Mouse (Mus musculus): ENCODE measurements around the gene Ttll8. TPM values are rescaled to one million over a fixed set of nuclear protein-coding genes. Genes with fewer than 3 reads are reported as not detected.

The Ttll8 gene
- polyA plus RNA-seq, 1 experiment from 2014 or later: not detected

GRCm38 (mm10) chr15:88978281-88979137 is 24.3 kb upstream of the Ttll8 start, which contains the start of gene Mlc1:
Mlc1 (minus strand) TSS chr15:88979007.
- H3K27me3 ChIP-seq (ENCODE audit: control insufficient read depth, insufficient read depth, low read length): no peaks in the 10 kb centered on the region
- H3K4me3 ChIP-seq (ENCODE audit: low read depth, low read length): no peak within 1 kb of the TSS
- H3K4me2 ChIP-seq (replicated peaks; ENCODE audit: low read depth, low read length): no peak within 1 kb of the TSS
- no peaks in the 10 kb centered on the region for H3K4me1 ChIP-seq (ENCODE audit: control insufficient read depth, insufficient read depth, low read length)
- ATAC-seq (ENCODE audit: insufficient number of reproducible peaks, insufficient read depth, low FRiP score, low read depth): no peak
- no peaks in the 10 kb centered on the region for H3K9me3 ChIP-seq (ENCODE audit: control insufficient read depth, low read depth, low read length)
- WGBS: 78% methylated on average over 10 of the region's 10 CpGs
- H3K9ac ChIP-seq (replicated peaks; ENCODE audit: low read depth, low read length): no peak within 1 kb of the TSS
- no peaks in the 10 kb centered on the region for H3K36me3 ChIP-seq (ENCODE audit: control insufficient read depth, insufficient read depth, low read length)
- no peak within 1 kb of the TSS for H3K27ac ChIP-seq (ENCODE audit: low read length)

GRCm38 (mm10) chr15:88972300-88972699 is 18.1 kb upstream of the Ttll8 start:
- ATAC-seq (ENCODE audit: insufficient number of reproducible peaks, insufficient read depth, low FRiP score, low read depth): no peak
- Histone ChIP-seq H3K27me3 (ENCODE audit: control insufficient read depth, insufficient read depth, low read length) (no peaks in the 10 kb centered on the region), H3K4me3 (ENCODE audit: low read depth, low read length) (no peak overlapping the region), H3K9me3 (ENCODE audit: control insufficient read depth, low read depth, low read length) (no peaks in the 10 kb centered on the region), H3K4me2 (replicated peaks; ENCODE audit: low read depth, low read length) (no peak overlapping the region), H3K4me1 (ENCODE audit: control insufficient read depth, insufficient read depth, low read length) (no peaks in the 10 kb centered on the region), H3K27ac (ENCODE audit: low read length) (no peak overlapping the region), H3K9ac (replicated peaks; ENCODE audit: low read depth, low read length) (no peak overlapping the region), H3K36me3 (ENCODE audit: control insufficient read depth, insufficient read depth, low read length) (no peaks in the 10 kb centered on the region)
- 86% methylated on average over 4 of the region's 4 CpGs for WGBS

GRCm38 (mm10) chr15:88964070-88964578 is 9.9 kb upstream of the Ttll8 start:
- Histone ChIP-seq H3K9me3 (ENCODE audit: control insufficient read depth, low read depth, low read length) (no peaks in the 10 kb centered on the region), H3K36me3 (ENCODE audit: control insufficient read depth, insufficient read depth, low read length) (no peaks in the 10 kb centered on the region), H3K27ac (ENCODE audit: low read length) (no peak overlapping the region), H3K4me2 (replicated peaks; ENCODE audit: low read depth, low read length) (no peak overlapping the region), H3K9ac (replicated peaks; ENCODE audit: low read depth, low read length) (no peak overlapping the region), H3K27me3 (ENCODE audit: control insufficient read depth, insufficient read depth, low read length) (no peaks in the 10 kb centered on the region), H3K4me3 (ENCODE audit: low read depth, low read length) (no peak overlapping the region), H3K4me1 (ENCODE audit: control insufficient read depth, insufficient read depth, low read length) (no peaks in the 10 kb centered on the region)
- 93% methylated on average over 2 of the region's 2 CpGs for WGBS
- no peak for ATAC-seq (ENCODE audit: insufficient number of reproducible peaks, insufficient read depth, low FRiP score, low read depth)

GRCm38 (mm10) chr15:88957522-88957921 is 3.3 kb upstream of the Ttll8 start:
- no peak for ATAC-seq (ENCODE audit: insufficient number of reproducible peaks, insufficient read depth, low FRiP score, low read depth)
- Histone ChIP-seq H3K4me2 (replicated peaks; ENCODE audit: low read depth, low read length) (no peak overlapping the region), H3K36me3 (ENCODE audit: control insufficient read depth, insufficient read depth, low read length) (no peaks in the 10 kb centered on the region), H3K9ac (replicated peaks; ENCODE audit: low read depth, low read length) (no peak overlapping the region), H3K4me1 (ENCODE audit: control insufficient read depth, insufficient read depth, low read length) (0 out of 2 replicates have a peak, but pooled peaks cover 7% of the 10 kb centered on the region), H3K4me3 (ENCODE audit: low read depth, low read length) (no peak overlapping the region), H3K27ac (ENCODE audit: low read length) (no peak overlapping the region), H3K9me3 (ENCODE audit: control insufficient read depth, low read depth, low read length) (no peaks in the 10 kb centered on the region), H3K27me3 (ENCODE audit: control insufficient read depth, insufficient read depth, low read length) (peaks cover 5% of the 10 kb centered on the region; the same call in 1 of the 2 replicates)
- 67% methylated on average over 4 of the region's 4 CpGs for WGBS

GRCm38 (mm10) chr15:88955342-88955741 is 1.1 kb upstream of the Ttll8 start:
- Histone ChIP-seq H3K27ac (ENCODE audit: low read length) (no peak overlapping the region), H3K9me3 (ENCODE audit: control insufficient read depth, low read depth, low read length) (no peaks in the 10 kb centered on the region), H3K4me1 (ENCODE audit: control insufficient read depth, insufficient read depth, low read length) (0 out of 2 replicates have a peak, but pooled peaks cover 7% of the 10 kb centered on the region), H3K27me3 (ENCODE audit: control insufficient read depth, insufficient read depth, low read length) (peaks cover 5% of the 10 kb centered on the region; the same call in 1 of the 2 replicates), H3K4me3 (ENCODE audit: low read depth, low read length) (no peak overlapping the region), H3K36me3 (ENCODE audit: control insufficient read depth, insufficient read depth, low read length) (no peaks in the 10 kb centered on the region), H3K4me2 (replicated peaks; ENCODE audit: low read depth, low read length) (no peak overlapping the region), H3K9ac (replicated peaks; ENCODE audit: low read depth, low read length) (no peak overlapping the region)
- WGBS: 83% methylated on average over 6 of the region's 6 CpGs
- ATAC-seq (ENCODE audit: insufficient number of reproducible peaks, insufficient read depth, low FRiP score, low read depth): no peak

- ATAC-seq (ENCODE audit: insufficient number of reproducible peaks, insufficient read depth, low FRiP score, low read depth): no peak
- no peaks in the 10 kb centered on the region for H3K36me3 ChIP-seq (ENCODE audit: control insufficient read depth, insufficient read depth, low read length)
These were observed 3.0 kb downstream of the Ttll8 start for GRCm38 (mm10) chr15:88951246-88951645.

GRCm38 (mm10) chr15:88946851-88947250 is 7.4 kb downstream of the Ttll8 start:
- H3K9me3 ChIP-seq (ENCODE audit: control insufficient read depth, low read depth, low read length): no peaks in the 10 kb centered on the region
- H3K36me3 ChIP-seq (ENCODE audit: control insufficient read depth, insufficient read depth, low read length): no peaks in the 10 kb centered on the region
- no peak overlapping the region for H3K27ac ChIP-seq (ENCODE audit: low read length)
- no peak for ATAC-seq (ENCODE audit: insufficient number of reproducible peaks, insufficient read depth, low FRiP score, low read depth)
- no peaks in the 10 kb centered on the region for H3K27me3 ChIP-seq (ENCODE audit: control insufficient read depth, insufficient read depth, low read length)
- no peak overlapping the region for H3K4me3 ChIP-seq (ENCODE audit: low read depth, low read length)
- H3K4me1 ChIP-seq (ENCODE audit: control insufficient read depth, insufficient read depth, low read length): no peaks in the 10 kb centered on the region
- WGBS: 51% methylated on average over 6 of the region's 6 CpGs
- no peak overlapping the region for H3K9ac ChIP-seq (replicated peaks; ENCODE audit: low read depth, low read length)
- H3K4me2 ChIP-seq (replicated peaks; ENCODE audit: low read depth, low read length): no peak overlapping the region

More at GRCm38 (mm10) chr15:88951246-88951645, 3.0 kb downstream of the Ttll8 start:
- Histone ChIP-seq H3K27ac (ENCODE audit: low read length) (no peak overlapping the region), H3K27me3 (ENCODE audit: control insufficient read depth, insufficient read depth, low read length) (peaks cover 5% of the 10 kb centered on the region; the same call in 1 of the 2 replicates), H3K4me2 (replicated peaks; ENCODE audit: low read depth, low read length) (no peak overlapping the region), H3K9me3 (ENCODE audit: control insufficient read depth, low read depth, low read length) (no peaks in the 10 kb centered on the region), H3K4me3 (ENCODE audit: low read depth, low read length) (no peak overlapping the region), H3K9ac (replicated peaks; ENCODE audit: low read depth, low read length) (no peak overlapping the region), H3K4me1 (ENCODE audit: control insufficient read depth, insufficient read depth, low read length) (0 out of 2 replicates have a peak, but pooled peaks cover 7% of the 10 kb centered on the region)
- WGBS: 77% methylated on average over 4 of the region's 4 CpGs

GRCm38 (mm10) chr15:88943896-88944551 is 10.2 kb downstream of the Ttll8 start:
- no peaks in the 10 kb centered on the region for H3K4me1 ChIP-seq (ENCODE audit: control insufficient read depth, insufficient read depth, low read length)
- H3K4me3 ChIP-seq (ENCODE audit: low read depth, low read length): no peak overlapping the region
- H3K27me3 ChIP-seq (ENCODE audit: control insufficient read depth, insufficient read depth, low read length): no peaks in the 10 kb centered on the region
- no peaks in the 10 kb centered on the region for H3K36me3 ChIP-seq (ENCODE audit: control insufficient read depth, insufficient read depth, low read length)
- no peak for ATAC-seq (ENCODE audit: insufficient number of reproducible peaks, insufficient read depth, low FRiP score, low read depth)
- H3K27ac ChIP-seq (ENCODE audit: low read length): no peak overlapping the region
- WGBS: 83% methylated on average over 5 of the region's 5 CpGs
- no peak overlapping the region for H3K4me2 ChIP-seq (replicated peaks; ENCODE audit: low read depth, low read length)
- H3K9me3 ChIP-seq (ENCODE audit: control insufficient read depth, low read depth, low read length): no peaks in the 10 kb centered on the region
- no peak overlapping the region for H3K9ac ChIP-seq (replicated peaks; ENCODE audit: low read depth, low read length)
